Mouse (Mus musculus) CH12.LX (cell line): ENCODE measurements around the gene Dhtkd1. TPM values are rescaled to one million over a fixed set of nuclear protein-coding genes. Genes with fewer than 3 reads are reported as not detected.

Experiments used
- DNase-seq: peaks from one replicate; pipeline ENCODE4 v3.0.0-alpha.2; 2013; ENCODE audit errors: extremely low read depth
- H3K27ac ChIP-seq: 2 replicates; pipeline ENCODE4 v1.5.1; 2012; ENCODE audit warnings: low read depth, mild to moderate bottlenecking, control low read depth, moderate library complexity; ENCODE audit not compliant: insufficient read depth
- H3K27me3 ChIP-seq: replicated peaks from 2 replicates; pipeline ENCODE3; 2012; ENCODE audit warnings: inconsistent platforms
- H3K36me3 ChIP-seq, 2 experiments: replicated peaks in 1 of 2; 2 replicates each; pipeline versions ENCODE3 to v1.6.1; 2012; ENCODE audit warnings: inconsistent platforms in 1 of 2, low read length in 1 of 2, mild to moderate bottlenecking in 1 of 2, mixed read lengths in 1 of 2, moderate library complexity in 1 of 2; ENCODE audit not compliant: control insufficient read depth in 1 of 2, insufficient read depth in 1 of 2
- H3K4me1 ChIP-seq, 2 experiments: 2 replicates each; pipeline ENCODE4 v1.6.1; 2012; ENCODE audit warnings: inconsistent platforms in 1 of 2, moderate library complexity in 1 of 2; ENCODE audit not compliant: insufficient read depth in 2 of 2, control insufficient read depth in 1 of 2
- H3K4me2 ChIP-seq: 2 replicates; pipeline ENCODE4 v1.6.1; 2012; ENCODE audit warnings: low read depth, mild to moderate bottlenecking, control low read depth; ENCODE audit not compliant: poor library complexity, insufficient read depth, severe bottlenecking
- H3K4me3 ChIP-seq, 3 experiments: fragments of 150-350 bp in 1 of 3; sonication (generic) in 1 of 3; replicated peaks in 1 of 3; 2 replicates each; pipeline versions ENCODE3 to v1.5.1; 2011 to 2012; ENCODE audit warnings: low read depth in 2 of 3, low read length in 2 of 3, mild to moderate bottlenecking in 2 of 3, moderate library complexity in 2 of 3, control low read depth in 1 of 3, improper control_type of control experiment in 1 of 3, inconsistent platforms in 1 of 3, mixed read lengths in 1 of 3; ENCODE audit not compliant: poor library complexity in 1 of 3
- H3K79me2 ChIP-seq: replicated peaks from 2 replicates; pipeline ENCODE4 v1.6.1; 2012; ENCODE audit warnings: mild to moderate bottlenecking, moderate library complexity; ENCODE audit not compliant: control insufficient read depth, poor library complexity, insufficient read depth, severe bottlenecking; ENCODE audit errors: extremely low read depth
- H3K9ac ChIP-seq: 2 replicates; pipeline ENCODE4 v1.6.1; 2012; ENCODE audit warnings: low read depth, mild to moderate bottlenecking, control low read depth, moderate library complexity; ENCODE audit not compliant: insufficient read depth
- H3K9me3 ChIP-seq: replicated peaks from 2 replicates; pipeline ENCODE3; 2012; ENCODE audit warnings: low read length, inconsistent platforms, mixed read lengths
- E2F4 ChIP-seq: IDR thresholded peaks from 2 replicates; pipeline ENCODE4 v1.6.1; 2011; ENCODE audit warnings: low read depth, low read length, improper control_type of control experiment; ENCODE audit not compliant: insufficient replicate concordance
- GABPA ChIP-seq: IDR thresholded peaks from 2 replicates; pipeline ENCODE4 v1.6.1; 2012; ENCODE audit warnings: low read depth, low read length, improper control_type of control experiment, inconsistent platforms; ENCODE audit not compliant: insufficient replicate concordance
- IRF4 ChIP-seq: IDR thresholded peaks from 2 replicates; pipeline ENCODE4 v1.6.1; 2014; ENCODE audit warnings: low read depth, mild to moderate bottlenecking, inconsistent platforms, low read length, improper control_type of control experiment
- JUND ChIP-seq: conservative IDR thresholded peaks from 2 replicates; pipeline ENCODE4 v1.6.1; 2011; ENCODE audit warnings: low read depth, low read length, improper control_type of control experiment
- MAFK ChIP-seq: IDR thresholded peaks from 2 replicates; pipeline ENCODE4 v1.6.1; 2011; ENCODE audit warnings: low read length, improper control_type of control experiment; ENCODE audit not compliant: insufficient replicate concordance
- MAX ChIP-seq: IDR thresholded peaks from 2 replicates; pipeline ENCODE4 v1.6.1; 2011; ENCODE audit warnings: low read length, improper control_type of control experiment
- MYC ChIP-seq: IDR thresholded peaks from 2 replicates; pipeline ENCODE4 v1.6.1; 2011; ENCODE audit warnings: low read depth, mild to moderate bottlenecking, improper control_type of control experiment, low read length
- NELFE ChIP-seq: IDR thresholded peaks from 2 replicates; pipeline ENCODE4 v1.6.1; 2011; ENCODE audit warnings: low read depth, low read length, improper control_type of control experiment
- PAX5 ChIP-seq: IDR thresholded peaks from 2 replicates; pipeline ENCODE4 v1.6.1; 2012; ENCODE audit warnings: low read length, inconsistent platforms, mixed read lengths
- POLR2A ChIP-seq: IDR thresholded peaks from 2 replicates; pipeline ENCODE4 v1.6.1; 2011; ENCODE audit warnings: low read depth, mild to moderate bottlenecking, improper control_type of control experiment, low read length
- POLR2AphosphoS2 ChIP-seq: IDR thresholded peaks from 2 replicates; pipeline ENCODE4 v1.6.1; 2011; ENCODE audit warnings: low read depth, low read length, improper control_type of control experiment
- RCOR1 ChIP-seq: conservative IDR thresholded peaks from 2 replicates; pipeline ENCODE4 v1.6.1; 2012; ENCODE audit warnings: low read depth, mild to moderate bottlenecking, inconsistent platforms, low read length, improper control_type of control experiment
- SMC3 ChIP-seq: IDR thresholded peaks from 2 replicates; pipeline ENCODE4 v1.6.1; 2011; ENCODE audit warnings: low read depth, low read length, improper control_type of control experiment
- TBP ChIP-seq: conservative IDR thresholded peaks from 2 replicates; pipeline ENCODE4 v1.6.1; 2011; ENCODE audit warnings: low read depth, low read length, improper control_type of control experiment
- TCF12 ChIP-seq: IDR thresholded peaks from 2 replicates; pipeline ENCODE4 v1.6.1; 2014; ENCODE audit warnings: low read depth, mild to moderate bottlenecking, inconsistent platforms, low read length, improper control_type of control experiment
- UBTF ChIP-seq: IDR thresholded peaks from 2 replicates; pipeline ENCODE4 v1.6.1; 2012; ENCODE audit warnings: low read depth, mild to moderate bottlenecking, inconsistent platforms, low read length, improper control_type of control experiment, moderate library complexity
- USF1 ChIP-seq: IDR thresholded peaks from 2 replicates; pipeline ENCODE4 v1.6.1; 2014; ENCODE audit warnings: low read depth, mild to moderate bottlenecking, inconsistent platforms, low read length, improper control_type of control experiment
- USF2 ChIP-seq: conservative IDR thresholded peaks from 2 replicates; pipeline ENCODE4 v1.6.1; 2011; ENCODE audit warnings: low read depth, low read length, improper control_type of control experiment
- ZNF384 ChIP-seq: IDR thresholded peaks from 2 replicates; pipeline ENCODE4 v1.6.1; 2012; ENCODE audit warnings: low read depth, low read length, improper control_type of control experiment, inconsistent platforms
- dilution Hi-C: fragments of 300-500 bp; cut with MboI; formaldehyde crosslinking; loops from 2 replicates; pipeline ENCODE4 v1.14.3; 2020; ENCODE audit warnings: low sequenced_read_pairs; ENCODE audit not compliant: extremely low pct_unique_long_range_greater_than_20kb, extremely low pct_ligation_motif_present
- in situ Hi-C: fragments of 300-500 bp; cut with MboI; formaldehyde crosslinking; loops from 3 replicates; pipeline ENCODE4 v1.14.3; 2019; ENCODE audit warnings: low sequenced_read_pairs, low pct_ligation_motif_present, low pct_unique_long_range_greater_than_20kb, mixed read lengths
- polyA plus RNA-seq: library from polyadenylated mRNA; unstranded; fragments of >175 nt; gene quantifications from 2 replicates; pipeline ENCODE4 v1.2.1, GENCODE M21; 2012; ENCODE audit warnings: low read depth; ENCODE audit not compliant: insufficient read length
- total RNA-seq, 2 experiments: library from RNA; depleted of rRNA; stranded (reverse); fragments of 300-350 nt in 1 of 2; fragments of >200 nt in 1 of 2; gene quantifications; 2 replicates each; pipeline ENCODE4 v1.2.3; 2012 to 2014

Gene Dhtkd1
- total and polyA plus RNA-seq, 3 experiments, result 0.17 to 0.38 (median 0.35) TPM

DNA sequence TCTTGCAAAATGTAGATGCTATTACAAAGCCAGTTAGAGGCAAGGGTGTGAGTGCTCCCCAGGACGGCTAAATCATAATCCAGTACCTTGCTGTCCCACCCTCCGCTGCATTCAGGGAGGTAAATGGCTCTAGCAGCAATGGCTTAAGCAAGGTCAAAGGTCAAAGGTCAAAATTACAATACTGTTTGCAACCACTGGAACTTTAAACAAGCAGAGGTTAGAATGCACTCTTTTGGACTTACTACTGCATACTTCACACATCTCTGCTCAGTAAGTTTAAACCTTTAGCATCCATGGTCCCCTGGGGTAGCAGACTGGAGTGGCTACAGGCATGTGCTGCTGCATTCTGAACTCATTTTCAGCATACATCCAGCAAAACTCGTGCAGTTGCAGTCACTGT, 65.1 kb downstream of the Dhtkd1 start:
- dilution Hi-C loops, result no loop called here

DNA sequence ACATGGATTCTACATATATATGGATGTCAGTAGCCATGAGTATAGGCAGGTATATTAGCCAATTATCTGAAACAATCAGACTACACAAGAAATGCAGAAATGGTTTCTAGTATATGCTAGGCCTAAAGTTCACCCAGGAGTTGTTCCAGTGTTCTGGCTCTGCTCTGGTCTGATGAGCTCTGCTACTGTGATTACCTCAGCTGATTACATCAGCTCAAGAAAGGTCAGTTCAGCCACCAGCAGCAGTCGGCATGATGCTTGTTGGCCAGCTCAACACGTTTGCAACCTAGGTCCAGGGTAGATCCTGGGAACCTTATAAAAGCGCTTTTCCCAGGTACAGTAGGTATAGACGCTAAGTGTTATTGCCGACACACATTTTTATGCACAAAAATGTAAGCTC, 72.8 kb downstream of the Dhtkd1 start:
- Histone ChIP-seq H3K27ac (no peak overlapping the region), H3K36me3 (peaks cover 58 to 81% of the 10 kb centered on the region in 2 experiments), H3K27me3 (no peaks in the 10 kb centered on the region), H3K4me3 (no peak overlapping the region), H3K4me1 (peaks cover 0 to 3% of the 10 kb centered on the region in 2 experiments; a peak in 1 of 4 replicates), H3K9me3 (no peaks in the 10 kb centered on the region), H3K4me2 (no peak overlapping the region), H3K79me2 (no peaks in the 10 kb centered on the region), H3K9ac (no peak overlapping the region)
- in situ Hi-C loops, result no loop called here
- dilution Hi-C loops, result no loop called here
- TF ChIP-seq RCOR1, result no peak
- TF ChIP-seq POLR2A, result no peak
- no peak for TF ChIP-seq UBTF
- TF ChIP-seq GABPA, result no peak
- TF ChIP-seq USF2, result no peak
- no peak for TF ChIP-seq SMC3
- TF ChIP-seq MAFK, result no peak
- TF ChIP-seq IRF4, result no peak
- TF ChIP-seq JUND, result no peak
- no peak for TF ChIP-seq POLR2AphosphoS2
- no peak for TF ChIP-seq ZNF384
- no peak for TF ChIP-seq USF1
- no peak for TF ChIP-seq PAX5
- no peak for TF ChIP-seq MYC
- TF ChIP-seq MAX, result no peak
- no peak for TF ChIP-seq TBP
- TF ChIP-seq TCF12, result no peak
- no peak for TF ChIP-seq E2F4
- no peak for DNase-seq

More for the DNA sequence above, 65.1 kb downstream of the Dhtkd1 start:
- DNase-seq, result no peak
- H3K27me3 ChIP-seq, result no peaks in the 10 kb centered on the region
- no peak overlapping the region for H3K4me2 ChIP-seq
- H3K79me2 ChIP-seq, result no peaks in the 10 kb centered on the region
- no peaks in the 10 kb centered on the region for H3K9me3 ChIP-seq
- in situ Hi-C loops, result no loop called here
- H3K4me3 ChIP-seq, result no peak overlapping the region
- no peak for TF ChIP-seq NELFE
- no peak overlapping the region for H3K27ac ChIP-seq
- H3K4me1 ChIP-seq, result no peaks in the 10 kb centered on the region
- H3K9ac ChIP-seq, result no peak overlapping the region
- H3K36me3 ChIP-seq, result peaks cover 69 to 88% of the 10 kb centered on the region in 2 experiments
